Mouse (Mus musculus) mouse trophoblast stem cell (cell line): ENCODE data around the gene Nudt9.

Experiments used
- in situ Hi-C, 2 experiments: fragments of 300-500 bp; cut with MseI, MboI; formaldehyde crosslinking; loops; 2 replicates in 1 of 2; 3 replicates in 1 of 2; pipeline ENCODE4 v1.15.1; 2025

The Nudt9 gene

GRCm38 (mm10) chr5:104074388-104074787 lies 28.3 kb downstream of the Nudt9 start:
- in situ Hi-C loops, result loop anchor here (10.0 kb wide), 1 partner anchor 260 kb away; no protein-coding TSS in a partner anchor

GRCm38 (mm10) chr5:104076361-104076760 lies 30.3 kb downstream of the Nudt9 start:
- in situ Hi-C loops, result loop anchor here (10.0 kb wide), 1 partner anchor 258 kb away; no protein-coding TSS in a partner anchor

GRCm38 (mm10) chr5:104077508-104077907 lies 31.4 kb downstream of the Nudt9 start, which contains the start of gene Gm17660:
TSS of gene Gm17660 (minus strand) at chr5:104077608.
- in situ Hi-C loops, result loop anchor here (10.0 kb wide), 1 partner anchor 257 kb away; no protein-coding TSS in a partner anchor

- in situ Hi-C loops, result no loop called here
Observed at GRCm38 (mm10) chr5:104080736-104081135, 34.6 kb downstream of the Nudt9 start.

GRCm38 (mm10) chr5:104085366-104085765 lies 39.3 kb downstream of the Nudt9 start:
- in situ Hi-C loops, result no loop called here

GRCm38 (mm10) chr5:104089751-104090150 lies 43.6 kb downstream of the Nudt9 start:
- in situ Hi-C loops, result no loop called here

- in situ Hi-C loops, result no loop called here
Observed at GRCm38 (mm10) chr5:104095416-104096077, 49.4 kb downstream of the Nudt9 start.

- in situ Hi-C loops, result no loop called here
Observed at GRCm38 (mm10) chr5:104096078-104096938, 50.2 kb downstream of the Nudt9 start.

- in situ Hi-C loops, result no loop called here
Observed at GRCm38 (mm10) chr5:104101678-104102531, 55.8 kb downstream of the Nudt9 start.

GRCm38 (mm10) chr5:104103171-104103570 lies 57.1 kb downstream of the Nudt9 start:
- in situ Hi-C loops, result no loop called here

- in situ Hi-C loops, result no loop called here
Observed at GRCm38 (mm10) chr5:104104111-104104510, 58.0 kb downstream of the Nudt9 start.

- in situ Hi-C loops, result no loop called here
Observed at GRCm38 (mm10) chr5:104108127-104108875, 62.2 kb downstream of the Nudt9 start.

- in situ Hi-C loops, result no loop called here
Observed at GRCm38 (mm10) chr5:104108879-104109369, 62.8 kb downstream of the Nudt9 start.

GRCm38 (mm10) chr5:104109516-104109915 lies 63.4 kb downstream of the Nudt9 start:
- in situ Hi-C loops, result no loop called here

GRCm38 (mm10) chr5:104110171-104110920 lies 64.2 kb downstream of the Nudt9 start:
- in situ Hi-C loops, result no loop called here

GRCm38 (mm10) chr5:104112016-104112415 lies 65.9 kb downstream of the Nudt9 start:
- in situ Hi-C loops, result no loop called here

- in situ Hi-C loops, result no loop called here
Observed at GRCm38 (mm10) chr5:104112511-104112910, 66.4 kb downstream of the Nudt9 start.

- in situ Hi-C loops, result no loop called here
Observed at GRCm38 (mm10) chr5:104113491-104114172, 67.5 kb downstream of the Nudt9 start, which contains the start of gene Sparcl1. TSS of gene Sparcl1 (minus strand) at chr5:104113733.
